Mouse (Mus musculus): ENCODE data around the gene Gm20388. TPM values are rescaled to one million over a fixed set of nuclear protein-coding genes. Genes with fewer than 3 reads are reported as not detected.
"Not testable (repeated sequence)": the region's sequence is repeated elsewhere in the genome, so short reads cannot be mapped to it uniquely, and the experiment has no call there.

Gm20388 gene
- polyA plus RNA-seq, 1 experiment from 2014 or later, result not detected

- H3K9ac ChIP-seq, result no peak overlapping the region
- WGBS, result 87% methylated on average over 6 of the region's 6 CpGs
- peaks cover 93% of the 10 kb centered on the region for H3K36me3 ChIP-seq
These were observed 3166.6 kb downstream of the Gm20388 start for GRCm38 (mm10) chr8:123077213-123077612.

DNA sequence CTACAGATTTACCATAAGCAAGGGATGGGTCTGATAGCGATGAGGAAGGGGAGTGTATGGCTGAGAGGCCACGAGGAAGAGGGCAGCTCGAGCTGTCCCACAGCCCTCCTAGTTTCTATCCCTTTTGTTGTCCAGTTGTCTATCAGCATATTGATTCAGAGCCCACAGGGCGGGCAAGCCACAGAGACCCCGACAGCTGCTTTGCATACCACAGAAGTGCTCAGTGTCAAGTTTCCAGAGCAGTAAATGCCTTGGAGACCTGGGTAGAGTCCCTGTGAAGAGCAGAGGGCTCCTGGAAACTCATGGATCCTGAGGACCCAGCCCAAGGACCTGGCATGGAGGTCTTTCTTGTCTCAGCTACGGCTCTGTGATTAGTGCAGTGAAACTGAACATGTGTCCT is 3172.4 kb downstream of the Gm20388 start:
- Histone ChIP-seq H3K4me1 (no peaks in the 10 kb centered on the region), H3K9me3 (no peaks in the 10 kb centered on the region), H3K4me2 (replicated peaks) (no peak overlapping the region), H3K9ac (no peak overlapping the region), H3K27me3 (no peaks in the 10 kb centered on the region), H3K4me3 (no peak overlapping the region), H3K27ac (no peak overlapping the region), H3K36me3 (peaks cover 94% of the 10 kb centered on the region)
- ATAC-seq (ENCODE audit: insufficient number of reproducible peaks, insufficient read depth, low FRiP score, low TSS enrichment), result no peak
- 87% methylated on average over 6 of the region's 6 CpGs for WGBS

More at GRCm38 (mm10) chr8:123077213-123077612, 3166.6 kb downstream of the Gm20388 start:
- Histone ChIP-seq H3K4me2 (replicated peaks) (no peak overlapping the region), H3K4me3 (no peak overlapping the region), H3K4me1 (no peaks in the 10 kb centered on the region), H3K27me3 (no peaks in the 10 kb centered on the region), H3K9me3 (no peaks in the 10 kb centered on the region), H3K27ac (no peak overlapping the region)
- ATAC-seq (ENCODE audit: insufficient number of reproducible peaks, insufficient read depth, low FRiP score, low TSS enrichment), result no peak

DNA sequence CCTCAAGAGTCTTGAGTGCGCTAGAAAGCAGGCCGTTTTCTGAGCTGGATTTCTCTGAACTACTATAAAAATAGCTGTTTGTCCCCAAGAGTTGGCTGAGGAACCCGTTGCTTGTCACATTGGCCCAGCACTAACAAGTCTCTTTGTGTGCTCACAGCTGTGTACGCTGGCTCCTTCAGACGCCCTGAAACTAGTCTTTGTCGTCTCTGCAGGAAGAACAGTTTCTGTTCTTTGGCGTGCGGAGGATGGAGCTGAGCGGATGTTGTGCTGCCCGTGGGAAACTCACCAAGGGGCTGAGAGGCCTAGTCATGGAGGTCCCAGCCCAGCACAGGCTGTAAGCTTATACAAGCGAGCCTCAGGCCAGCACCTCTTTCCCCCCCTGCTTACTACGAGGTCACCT is 3173.0 kb downstream of the Gm20388 start:
- ATAC-seq (ENCODE audit: insufficient number of reproducible peaks, insufficient read depth, low FRiP score, low TSS enrichment), result no peak
- no peak overlapping the region for H3K4me3 ChIP-seq
- no peaks in the 10 kb centered on the region for H3K9me3 ChIP-seq
- H3K36me3 ChIP-seq, result peaks cover 97% of the 10 kb centered on the region
- no peak overlapping the region for H3K27ac ChIP-seq
- H3K4me2 ChIP-seq (replicated peaks), result no peak overlapping the region
- no peaks in the 10 kb centered on the region for H3K27me3 ChIP-seq
- H3K9ac ChIP-seq, result no peak overlapping the region
- H3K4me1 ChIP-seq, result no peaks in the 10 kb centered on the region
- WGBS, result 87% methylated on average over 12 of the region's 12 CpGs

- H3K4me3 ChIP-seq, result no peak overlapping the region
- peaks cover 97% of the 10 kb centered on the region for H3K36me3 ChIP-seq
- WGBS, result 89% methylated on average over 9 of the region's 9 CpGs
- H3K9ac ChIP-seq, result no peak overlapping the region
- no peaks in the 10 kb centered on the region for H3K27me3 ChIP-seq
- H3K4me2 ChIP-seq (replicated peaks), result no peak overlapping the region
- no peaks in the 10 kb centered on the region for H3K9me3 ChIP-seq
- no peaks in the 10 kb centered on the region for H3K4me1 ChIP-seq
- H3K27ac ChIP-seq, result no peak overlapping the region
- ATAC-seq (ENCODE audit: insufficient number of reproducible peaks, insufficient read depth, low FRiP score, low TSS enrichment), result no peak
These were observed 3176.6 kb downstream of the Gm20388 start for GRCm38 (mm10) chr8:123087289-123087688.

- Histone ChIP-seq H3K4me2 (replicated peaks) (no peak overlapping the region), H3K27me3 (no peaks in the 10 kb centered on the region), H3K36me3 (peaks cover 45% of the 10 kb centered on the region), H3K4me3 (no peak overlapping the region), H3K4me1 (no peaks in the 10 kb centered on the region), H3K27ac (no peak overlapping the region), H3K9me3 (no peaks in the 10 kb centered on the region), H3K9ac (no peak overlapping the region)
- WGBS, result 87% methylated on average over 11 of the region's 11 CpGs
- no peak for ATAC-seq (ENCODE audit: insufficient number of reproducible peaks, insufficient read depth, low FRiP score, low TSS enrichment)
These were observed 3186.6 kb downstream of the Gm20388 start for GRCm38 (mm10) chr8:123097216-123097615.

GRCm38 (mm10) chr8:123097786-123098584 is 3187.3 kb downstream of the Gm20388 start:
- Histone ChIP-seq H3K36me3 (peaks cover 45% of the 10 kb centered on the region), H3K9me3 (no peaks in the 10 kb centered on the region), H3K4me1 (no peaks in the 10 kb centered on the region), H3K4me2 (replicated peaks) (no peak overlapping the region), H3K4me3 (no peak overlapping the region), H3K9ac (no peak overlapping the region), H3K27ac (no peak overlapping the region), H3K27me3 (no peaks in the 10 kb centered on the region)
- WGBS, result 78% methylated on average over 12 of the region's 12 CpGs
- ATAC-seq (ENCODE audit: insufficient number of reproducible peaks, insufficient read depth, low FRiP score, low TSS enrichment), result no peak

- WGBS, result 20% methylated on average over 8 of the region's 8 CpGs
These were observed 3189.6 kb downstream of the Gm20388 start for GRCm38 (mm10) chr8:123100288-123100687.

GRCm38 (mm10) chr8:123101244-123101643 is 3190.6 kb downstream of the Gm20388 start:
- Histone ChIP-seq H3K4me1 (peaks cover 9% of the 10 kb centered on the region), H3K9ac (no peak overlapping the region), H3K36me3 (peaks cover 43% of the 10 kb centered on the region), H3K9me3 (no peaks in the 10 kb centered on the region), H3K27me3 (no peaks in the 10 kb centered on the region), H3K27ac (no peak overlapping the region), H3K4me2 (replicated peaks) (peak overlapping the region; percentile 84; the same call in 1 of the 2 replicates), H3K4me3 (no peak overlapping the region)
- 81% methylated on average over 4 of the region's 4 CpGs for WGBS
- no peak for ATAC-seq (ENCODE audit: insufficient number of reproducible peaks, insufficient read depth, low FRiP score, low TSS enrichment)

More at GRCm38 (mm10) chr8:123100288-123100687, 3189.6 kb downstream of the Gm20388 start:
- no peak overlapping the region for H3K4me2 ChIP-seq (replicated peaks)
- H3K27me3 ChIP-seq, result no peaks in the 10 kb centered on the region
- no peak overlapping the region for H3K4me3 ChIP-seq
- H3K27ac ChIP-seq, result peak overlapping the region; percentile 60; the same call in 1 of the 2 replicates
- ATAC-seq (ENCODE audit: insufficient number of reproducible peaks, insufficient read depth, low FRiP score, low TSS enrichment), result no peak
- peaks cover 9% of the 10 kb centered on the region for H3K4me1 ChIP-seq
- H3K9me3 ChIP-seq, result no peaks in the 10 kb centered on the region
- peaks cover 44% of the 10 kb centered on the region for H3K36me3 ChIP-seq
- no peak overlapping the region for H3K9ac ChIP-seq

- WGBS, result 1% methylated on average over 56 of the region's 56 CpGs
- no peaks in the 10 kb centered on the region for H3K27me3 ChIP-seq
- peak within 1 kb of the TSS; percentile 98 for H3K9ac ChIP-seq
- peak within 1 kb of the TSS; percentile 84 for H3K4me2 ChIP-seq (replicated peaks)
- H3K36me3 ChIP-seq, result peaks cover 40% of the 10 kb centered on the region
- peak within 1 kb of the TSS; percentile 82 for H3K4me3 ChIP-seq
- H3K27ac ChIP-seq, result peak within 1 kb of the TSS; percentile 94
- ATAC-seq (ENCODE audit: insufficient number of reproducible peaks, insufficient read depth, low FRiP score, low TSS enrichment), result peak; percentile 95
- H3K9me3 ChIP-seq, result no peaks in the 10 kb centered on the region
- H3K4me1 ChIP-seq, result peaks cover 9% of the 10 kb centered on the region
These were observed 3191.4 kb downstream of the Gm20388 start, which contains the start of gene Rpl13 for GRCm38 (mm10) chr8:123101735-123102685. Gene Rpl13, plus strand, starts transcription at chr8:123102350.

DNA sequence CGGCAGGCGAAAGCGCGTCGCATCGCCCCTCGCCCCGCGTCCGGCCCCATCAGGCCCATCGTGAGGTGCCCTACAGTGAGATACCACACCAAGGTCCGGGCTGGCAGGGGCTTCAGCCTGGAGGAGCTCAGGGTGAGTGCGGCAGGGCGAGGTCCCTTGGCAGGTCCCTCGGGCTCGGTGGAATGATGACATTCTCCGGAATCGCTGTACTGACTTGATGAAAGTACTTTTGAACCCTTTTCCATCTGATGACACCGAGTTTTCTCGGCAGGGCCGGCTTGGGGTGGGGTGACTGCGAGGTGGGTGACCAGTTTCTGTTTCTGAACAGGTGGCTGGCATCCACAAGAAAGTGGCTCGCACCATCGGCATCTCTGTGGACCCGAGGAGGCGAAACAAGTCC is 3192.2 kb downstream of the Gm20388 start:
- Histone ChIP-seq H3K9ac (peak overlapping the region; percentile 98), H3K36me3 (peaks cover 32% of the 10 kb centered on the region), H3K4me3 (peak overlapping the region; percentile 82), H3K4me2 (replicated peaks) (peak overlapping the region; percentile 84), H3K27ac (peak overlapping the region; percentile 94)
- WGBS, result 1% methylated on average over 25 of the region's 26 CpGs
- H3K9me3 ChIP-seq, H3K4me1 ChIP-seq, H3K27me3 ChIP-seq: not testable (repeated sequence)
- ATAC-seq (ENCODE audit: insufficient number of reproducible peaks, insufficient read depth, low FRiP score, low TSS enrichment), result peak; percentile 11; the same call in 1 of the 2 replicates

GRCm38 (mm10) chr8:123103285-123103684 is 3192.6 kb downstream of the Gm20388 start:
- Histone ChIP-seq H3K36me3 (peaks cover 27% of the 10 kb centered on the region), H3K4me3 (peak overlapping the region; percentile 82), H3K4me1 (peaks cover 9% of the 10 kb centered on the region), H3K4me2 (replicated peaks) (peak overlapping the region; percentile 84), H3K9ac (peak overlapping the region; percentile 98), H3K9me3 (no peaks in the 10 kb centered on the region), H3K27me3 (no peaks in the 10 kb centered on the region), H3K27ac (peak overlapping the region; percentile 94)
- no peak for ATAC-seq (ENCODE audit: insufficient number of reproducible peaks, insufficient read depth, low FRiP score, low TSS enrichment)
- 16% methylated on average over 15 of the region's 15 CpGs for WGBS
